Mouse (Mus musculus): ENCODE data around the gene Gm8020. TPM values are rescaled to one million over a fixed set of nuclear protein-coding genes. Genes with fewer than 3 reads are reported as not detected.
"Not testable (repeated sequence)": the region's sequence is repeated elsewhere in the genome, so short reads cannot be mapped to it uniquely, and the experiment has no call there.

Gene Gm8020
- not detected for polyA plus RNA-seq (2012; fragmentation: generic; extraction: Trizol)

- not testable (repeated sequence) for H3K79me2 ChIP-seq (ENCODE audit: control insufficient read depth, insufficient read depth); H3K27me3 ChIP-seq (ENCODE audit: control insufficient read depth, insufficient read depth, insufficient read length); H3K4me2 ChIP-seq (ENCODE audit: low read depth); H3K36me3 ChIP-seq (ENCODE audit: control insufficient read depth, insufficient read depth); H3K4me3 ChIP-seq; H3ac ChIP-seq (ENCODE audit: control insufficient read depth, insufficient read length)
Observed at GRCm38 (mm10) chr14:42502249-42502648, at the start of gene Gm8020. Gene Gm8020 (minus strand): TSS chr14:42502349.

DNA sequence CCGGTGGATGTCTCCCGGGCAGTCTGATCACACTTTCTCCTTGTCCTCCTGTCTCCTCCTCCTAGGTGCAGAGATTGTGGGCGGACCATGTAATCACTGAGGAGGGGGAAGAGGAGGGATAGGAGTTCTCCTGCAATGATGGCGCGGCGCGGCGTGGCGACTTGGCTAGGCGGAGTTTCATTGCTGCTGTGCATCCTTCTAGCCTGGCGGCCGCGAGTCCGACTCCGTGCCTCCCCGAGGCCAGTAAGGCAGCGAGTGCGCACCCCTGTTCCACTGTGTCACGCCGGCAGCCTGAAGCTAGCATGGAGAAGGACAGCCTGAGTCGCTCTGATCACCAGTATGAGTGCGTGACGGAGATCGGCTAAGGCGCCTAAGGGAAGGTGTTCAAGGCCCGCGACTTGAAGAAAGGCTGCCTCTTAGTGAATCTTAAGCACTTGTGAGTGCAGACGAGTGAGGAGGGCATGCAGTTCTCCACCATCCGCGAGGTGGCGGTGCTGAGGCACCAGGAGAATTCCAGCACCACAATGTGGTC lies 41.1 kb upstream of the Gm8020 start:
- not testable (repeated sequence) for H3ac ChIP-seq (ENCODE audit: control insufficient read depth, insufficient read length); H3K4me2 ChIP-seq (ENCODE audit: low read depth); H3K36me3 ChIP-seq (ENCODE audit: control insufficient read depth, insufficient read depth); H3K4me3 ChIP-seq; H3K79me2 ChIP-seq (ENCODE audit: control insufficient read depth, insufficient read depth); H3K27me3 ChIP-seq (ENCODE audit: control insufficient read depth, insufficient read depth, insufficient read length)

DNA sequence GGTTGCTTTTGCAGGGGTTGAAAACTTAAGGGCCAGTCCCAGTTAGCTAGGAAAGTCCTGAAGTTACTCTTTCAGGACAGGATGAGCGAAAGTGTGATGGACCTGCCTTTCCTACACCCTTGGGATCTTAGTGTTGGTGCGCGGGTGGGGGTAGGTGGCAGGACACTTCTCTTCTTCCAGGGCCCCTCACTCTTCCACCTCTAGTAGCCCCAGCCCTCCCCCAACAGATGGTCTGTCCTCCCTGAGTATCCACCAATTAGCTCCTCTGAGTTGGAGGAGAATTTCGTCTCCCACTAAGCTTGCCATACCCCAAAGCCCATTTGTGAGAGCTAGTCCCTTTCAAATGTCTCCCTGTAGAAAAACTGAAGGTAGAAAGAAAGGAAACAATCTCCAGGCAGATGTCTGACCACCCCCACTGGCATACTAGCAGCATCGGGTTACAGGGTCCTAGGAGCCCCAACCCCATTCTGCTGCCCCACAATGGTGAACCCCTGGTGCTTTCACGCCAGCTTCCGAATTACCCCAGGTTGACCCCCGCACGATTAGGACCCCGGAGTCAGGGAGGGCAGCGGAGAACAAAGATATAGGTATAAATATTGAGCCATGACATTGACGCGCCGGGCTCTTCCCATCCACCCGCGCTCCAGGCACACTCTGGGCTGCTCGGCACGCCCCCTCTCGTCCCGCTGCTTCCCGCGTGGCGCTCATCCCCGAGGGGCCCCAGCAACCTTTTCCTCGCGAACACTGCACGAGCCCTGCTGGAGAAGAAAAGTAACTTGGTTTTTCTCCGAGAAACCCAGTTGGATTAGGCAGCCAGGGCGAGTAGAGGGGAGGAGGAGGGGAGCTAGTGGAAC lies 40.4 kb upstream of the Gm8020 start:
- H3K36me3 ChIP-seq (ENCODE audit: control insufficient read depth, insufficient read depth); H3K4me2 ChIP-seq (ENCODE audit: low read depth); H3K4me3 ChIP-seq; H3K27me3 ChIP-seq (ENCODE audit: control insufficient read depth, insufficient read depth, insufficient read length); H3K79me2 ChIP-seq (ENCODE audit: control insufficient read depth, insufficient read depth); H3ac ChIP-seq (ENCODE audit: control insufficient read depth, insufficient read length): not testable (repeated sequence)

DNA sequence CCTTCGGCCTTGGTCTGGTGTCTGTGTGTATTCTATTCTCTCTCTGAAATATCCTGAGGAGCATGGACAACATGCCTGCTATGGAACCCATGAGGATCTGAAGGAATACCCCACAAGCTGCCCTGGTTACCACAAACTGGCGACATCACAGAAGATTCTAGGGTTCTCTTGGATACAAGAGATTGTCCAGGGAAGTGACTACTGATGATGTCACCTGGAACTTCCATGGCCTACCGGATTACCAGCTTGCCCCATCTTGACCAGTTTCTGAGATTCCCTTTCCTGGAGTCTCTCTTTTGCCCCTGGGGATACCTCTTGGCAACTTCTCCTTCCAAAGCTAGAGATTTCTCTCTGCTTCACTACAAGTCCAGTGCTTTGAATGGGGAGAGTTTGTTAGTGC lies 22.0 kb upstream of the Gm8020 start, which contains the start of gene Gm8024:
Gm8024 (minus strand) TSS at position 101 of the 400 bp plus-strand sequence.
- H3K4me2 ChIP-seq (ENCODE audit: low read depth); H3K4me3 ChIP-seq; H3K79me2 ChIP-seq (ENCODE audit: control insufficient read depth, insufficient read depth); H3ac ChIP-seq (ENCODE audit: control insufficient read depth, insufficient read length); H3K27me3 ChIP-seq (ENCODE audit: control insufficient read depth, insufficient read depth, insufficient read length); H3K36me3 ChIP-seq (ENCODE audit: control insufficient read depth, insufficient read depth): not testable (repeated sequence)

DNA sequence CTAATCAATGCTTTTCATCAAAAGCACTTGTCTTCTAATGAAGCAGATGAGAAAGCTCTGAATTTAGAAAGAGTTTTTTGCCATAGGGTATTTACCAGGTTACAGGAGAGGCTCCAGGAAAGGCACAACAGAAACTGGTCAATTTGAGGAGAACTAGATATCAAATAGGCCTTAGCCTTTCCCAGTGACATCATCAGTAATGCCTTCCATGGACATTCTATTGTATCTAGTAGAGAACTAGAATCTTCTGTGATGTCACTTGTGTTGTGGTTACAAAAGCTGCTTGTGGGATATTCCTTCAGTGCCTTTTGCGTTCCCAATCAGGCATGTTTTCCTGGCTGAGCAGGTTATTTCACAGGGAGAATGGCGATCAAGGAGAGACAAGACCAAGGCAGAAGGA lies 38.6 kb downstream of the Gm8020 start, which contains the start of gene Gm8011:
Gm8011 (plus strand) TSS at position 301 of the 400 bp plus-strand sequence.
- H3K36me3 ChIP-seq (ENCODE audit: control insufficient read depth, insufficient read depth); H3K79me2 ChIP-seq (ENCODE audit: control insufficient read depth, insufficient read depth); H3K4me2 ChIP-seq (ENCODE audit: low read depth); H3ac ChIP-seq (ENCODE audit: control insufficient read depth, insufficient read length); H3K4me3 ChIP-seq; H3K27me3 ChIP-seq (ENCODE audit: control insufficient read depth, insufficient read depth, insufficient read length): not testable (repeated sequence)

Other genes with a start within 250 kb of the Gm8020 start
- gene Gm17026, start 242.3 kb downstream of the Gm8020 start, polyA plus RNA-seq (2012; fragmentation: generic; extraction: Trizol), result not detected
- gene Gm9611, start 205.0 kb downstream of the Gm8020 start, polyA plus RNA-seq (2012; fragmentation: generic; extraction: Trizol), result not detected
- not detected for gene Gm7995, start 192.1 kb downstream of the Gm8020 start, polyA plus RNA-seq (2012; fragmentation: generic; extraction: Trizol)
- gene Gm8005, start 62.7 kb downstream of the Gm8020 start, polyA plus RNA-seq (2012; fragmentation: generic; extraction: Trizol), result not detected
- gene Gm8011, start 38.5 kb downstream of the Gm8020 start, polyA plus RNA-seq (2012; fragmentation: generic; extraction: Trizol), result not detected
- gene Gm8024, start 21.9 kb upstream of the Gm8020 start, polyA plus RNA-seq (2012; fragmentation: generic; extraction: Trizol), result not detected
- not detected for gene Gm17124, start 97.5 kb upstream of the Gm8020 start, polyA plus RNA-seq (2012; fragmentation: generic; extraction: Trizol)
- gene Gm3633, start 139.6 kb upstream of the Gm8020 start, polyA plus RNA-seq (2012; fragmentation: generic; extraction: Trizol), result not detected
- not detected for gene Gm10378, start 153.6 kb upstream of the Gm8020 start, polyA plus RNA-seq (2012; fragmentation: generic; extraction: Trizol)

Data from myocyte (in vitro differentiated cells).